Mouse (Mus musculus) layer of hippocampus, postnatal 14 days (tissue): ENCODE measurements around the gene Flnb. TPM values are rescaled to one million over a fixed set of nuclear protein-coding genes. Genes with fewer than 3 reads are reported as not detected.

Experiments
- DNase-seq, 2 experiments: peaks; one replicate each; pipeline ENCODE4 v3.0.0; 2021 to 2022; ENCODE audit warnings: low spot score in 2 of 2, mixed read lengths in 1 of 2
- total RNA-seq, 2 experiments: library from RNA; stranded (reverse); gene quantifications; 2 replicates each; pipeline ENCODE4 v1.2.3; 2021

Flnb gene
- total RNA-seq, 2 experiments from 2014 or later, result 35.7 to 78.7 TPM

GRCm38 (mm10) chr14:7889834-7890233 lies 72.1 kb downstream of the Flnb start:
- no peak for DNase-seq

DNA sequence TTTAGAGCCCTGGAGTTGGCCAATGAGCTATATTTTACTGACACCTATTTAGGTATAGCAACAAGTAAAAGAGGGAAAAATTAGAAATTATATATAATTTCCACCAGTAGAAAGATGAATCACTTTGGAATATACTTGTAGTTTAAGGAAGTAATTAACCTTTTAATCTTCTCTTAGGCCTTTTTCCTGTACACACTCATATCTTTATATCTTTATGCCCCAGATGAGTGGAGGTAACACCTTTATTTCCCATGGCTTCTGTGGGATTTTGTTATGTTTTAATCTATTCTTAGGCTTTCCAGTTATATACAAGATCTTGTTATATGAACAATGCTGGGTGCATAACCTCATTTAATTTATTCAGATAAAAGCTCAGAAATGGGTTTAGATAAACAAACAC lies 73.6 kb downstream of the Flnb start:
- DNase-seq, result no peak

- DNase-seq, result no peak
These were observed 78.4 kb downstream of the Flnb start for GRCm38 (mm10) chr14:7896126-7896525.

GRCm38 (mm10) chr14:7896699-7897098 lies 78.9 kb downstream of the Flnb start:
- DNase-seq, result no peak

- no peak for DNase-seq
These were observed 82.2 kb downstream of the Flnb start for GRCm38 (mm10) chr14:7899986-7900385.

GRCm38 (mm10) chr14:7900481-7901049 lies 82.8 kb downstream of the Flnb start:
- DNase-seq, result peak in 1 of 2 experiments; percentile 37

DNA sequence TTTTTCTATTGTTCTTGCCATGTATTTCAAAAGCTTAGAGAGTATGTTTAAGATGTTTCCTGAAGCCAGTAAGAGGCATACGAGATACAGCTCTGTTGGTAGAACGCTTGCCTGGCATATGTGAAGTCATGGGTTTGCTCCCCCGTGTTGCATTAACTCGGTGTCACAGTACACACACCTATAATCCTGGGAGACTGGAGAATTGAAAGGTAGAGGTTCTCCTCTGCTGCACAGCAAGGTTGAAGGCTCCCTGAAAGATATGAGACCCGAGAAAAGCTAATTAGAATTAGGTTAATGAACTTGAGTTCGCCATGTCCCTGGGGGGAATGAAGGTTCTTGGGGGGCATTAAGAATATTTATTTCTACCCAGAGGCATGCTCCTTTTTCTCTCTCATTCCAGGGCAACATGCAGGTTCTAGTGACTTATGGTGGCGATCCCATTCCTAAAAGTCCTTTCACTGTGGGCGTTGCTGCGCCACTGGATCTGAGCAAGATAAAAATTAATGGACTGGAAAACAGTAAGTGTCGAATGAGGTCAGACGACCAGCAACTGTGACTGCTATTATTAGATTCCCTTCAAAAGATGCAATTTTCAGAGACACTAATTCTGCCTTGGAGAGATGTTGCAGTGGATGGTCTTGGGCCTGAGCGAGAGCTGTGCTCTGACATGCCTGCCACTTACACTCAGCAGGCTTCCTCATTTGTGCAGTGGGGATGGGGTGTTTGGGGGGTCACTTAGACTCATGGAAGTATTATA lies 83.9 kb downstream of the Flnb start:
- DNase-seq, result no peak

GRCm38 (mm10) chr14:7907058-7907457 lies 89.3 kb downstream of the Flnb start:
- no peak for DNase-seq

GRCm38 (mm10) chr14:7909472-7909871 lies 91.7 kb downstream of the Flnb start:
- DNase-seq, result no peak

DNA sequence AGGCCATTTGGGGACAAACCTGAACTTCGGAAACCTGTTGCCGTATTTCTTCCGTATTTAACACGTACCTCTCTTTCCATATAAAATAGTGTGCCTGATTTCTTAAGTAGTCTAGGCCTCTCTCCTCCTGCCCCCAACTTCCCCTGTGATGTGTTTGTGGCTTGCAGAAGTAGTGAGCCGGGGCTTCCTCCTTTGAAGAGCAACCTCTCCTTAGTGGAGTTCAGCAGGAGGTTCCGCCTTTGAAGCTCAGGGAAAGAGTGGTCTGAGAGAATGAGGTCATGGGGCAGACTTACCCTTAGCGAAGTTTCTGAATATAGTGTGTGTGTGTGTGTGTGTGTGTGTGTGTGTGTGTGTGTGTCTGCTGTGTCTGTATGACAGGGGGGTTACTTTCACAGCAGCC lies 96.1 kb downstream of the Flnb start:
- no peak for DNase-seq

GRCm38 (mm10) chr14:7914461-7914860 lies 96.7 kb downstream of the Flnb start:
- DNase-seq, result no peak

GRCm38 (mm10) chr14:7918150-7918991 lies 100.6 kb downstream of the Flnb start:
- no peak for DNase-seq

DNA sequence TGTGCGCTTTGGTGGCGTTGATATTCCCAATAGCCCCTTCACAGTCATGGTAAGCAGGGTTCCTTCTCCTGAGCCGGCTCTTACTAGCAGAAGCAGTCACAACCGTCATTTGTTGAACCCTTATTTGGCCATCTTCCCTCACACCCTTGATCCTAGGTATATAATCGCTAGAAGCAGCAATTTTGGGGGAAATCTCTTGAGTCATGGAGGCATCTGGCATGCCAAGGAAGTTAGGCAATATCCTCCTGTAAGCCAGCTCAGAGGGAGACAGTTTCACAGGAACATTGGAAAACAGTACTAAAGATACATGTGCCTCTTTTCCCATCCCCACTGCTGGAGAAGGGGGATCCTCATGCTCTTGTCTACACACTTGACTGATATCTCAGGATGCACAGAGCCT lies 101.6 kb downstream of the Flnb start:
- no peak for DNase-seq

GRCm38 (mm10) chr14:7919921-7920320 lies 102.2 kb downstream of the Flnb start:
- no peak for DNase-seq

DNA sequence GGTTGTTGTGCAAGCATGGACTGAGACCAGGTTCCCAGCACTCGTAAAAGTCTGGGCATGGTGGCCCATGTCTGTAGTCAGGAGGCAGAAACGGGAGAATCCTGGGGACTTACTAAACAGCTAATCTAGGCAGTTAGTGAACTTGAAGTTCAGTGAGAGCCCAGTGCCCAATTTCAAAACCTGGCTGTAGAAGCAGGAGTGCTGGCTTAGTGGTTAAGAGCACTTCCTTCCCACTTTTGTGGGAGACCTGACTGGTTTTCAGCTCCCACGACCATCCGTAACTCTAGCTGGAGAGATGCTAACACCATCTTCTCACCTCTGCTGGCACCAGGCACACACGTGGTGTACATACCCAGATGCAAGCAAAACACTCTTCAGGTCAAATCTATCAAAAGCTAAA lies 103.7 kb downstream of the Flnb start:
- DNase-seq, result no peak

GRCm38 (mm10) chr14:7923635-7924034 lies 105.9 kb downstream of the Flnb start:
- no peak for DNase-seq

GRCm38 (mm10) chr14:7928362-7928761 lies 110.6 kb downstream of the Flnb start:
- no peak for DNase-seq

- no peak for DNase-seq
These were observed 111.3 kb downstream of the Flnb start for GRCm38 (mm10) chr14:7929029-7929428.

DNA sequence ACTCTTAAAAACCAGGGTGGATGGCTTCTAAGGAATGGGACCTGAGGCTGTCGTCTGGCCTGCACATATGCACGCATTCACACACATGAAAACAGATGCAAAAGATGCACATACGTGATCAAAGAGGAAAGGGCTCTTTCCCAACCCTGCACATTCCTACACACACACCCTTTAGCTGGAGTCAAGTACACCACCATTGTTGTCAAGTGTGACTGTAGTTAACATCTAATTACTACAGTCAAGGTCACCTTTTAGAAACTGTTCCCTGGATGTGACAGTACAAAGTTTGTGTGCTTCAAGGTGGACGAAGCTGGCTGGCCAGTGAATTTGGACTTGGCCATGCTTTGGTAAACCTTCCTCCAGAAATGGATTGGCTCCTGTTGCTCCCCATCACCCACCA lies 114.4 kb downstream of the Flnb start:
- DNase-seq, result no peak

GRCm38 (mm10) chr14:7934166-7934565 lies 116.4 kb downstream of the Flnb start:
- DNase-seq, result no peak

DNA sequence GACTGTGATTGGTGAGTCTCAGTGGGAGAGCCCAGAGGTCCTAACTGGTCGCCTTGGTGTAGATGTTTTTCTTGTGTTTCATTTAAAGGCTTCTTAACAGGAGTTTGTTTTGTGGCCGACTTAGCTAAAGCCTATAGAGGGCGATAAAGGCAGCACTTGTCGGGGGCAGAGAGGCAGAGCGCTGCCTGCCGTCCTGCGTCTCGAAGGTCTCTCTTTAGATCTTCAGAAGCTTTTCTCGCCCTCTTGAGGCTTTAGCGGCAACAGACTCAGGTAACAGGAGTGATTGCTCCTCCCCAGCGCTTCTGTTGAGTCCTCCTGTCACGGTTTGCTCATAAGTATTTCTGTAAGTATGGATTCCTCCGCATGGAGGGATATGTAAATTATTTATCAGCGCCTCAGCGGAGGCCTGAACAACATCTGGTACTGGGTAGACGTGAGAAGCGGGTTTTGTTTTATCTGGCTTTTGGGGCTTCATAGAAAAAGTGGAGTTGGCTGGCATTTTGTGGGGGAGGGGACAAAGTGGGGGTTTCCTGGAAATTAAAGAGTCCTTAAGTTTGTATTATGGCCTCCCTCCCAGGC lies 119.4 kb downstream of the Flnb start:
- peak in 1 of 2 experiments; percentile 24 for DNase-seq
